Mouse (Mus musculus): ENCODE data around the gene Hoxa2.

Hoxa2 gene

DNA sequence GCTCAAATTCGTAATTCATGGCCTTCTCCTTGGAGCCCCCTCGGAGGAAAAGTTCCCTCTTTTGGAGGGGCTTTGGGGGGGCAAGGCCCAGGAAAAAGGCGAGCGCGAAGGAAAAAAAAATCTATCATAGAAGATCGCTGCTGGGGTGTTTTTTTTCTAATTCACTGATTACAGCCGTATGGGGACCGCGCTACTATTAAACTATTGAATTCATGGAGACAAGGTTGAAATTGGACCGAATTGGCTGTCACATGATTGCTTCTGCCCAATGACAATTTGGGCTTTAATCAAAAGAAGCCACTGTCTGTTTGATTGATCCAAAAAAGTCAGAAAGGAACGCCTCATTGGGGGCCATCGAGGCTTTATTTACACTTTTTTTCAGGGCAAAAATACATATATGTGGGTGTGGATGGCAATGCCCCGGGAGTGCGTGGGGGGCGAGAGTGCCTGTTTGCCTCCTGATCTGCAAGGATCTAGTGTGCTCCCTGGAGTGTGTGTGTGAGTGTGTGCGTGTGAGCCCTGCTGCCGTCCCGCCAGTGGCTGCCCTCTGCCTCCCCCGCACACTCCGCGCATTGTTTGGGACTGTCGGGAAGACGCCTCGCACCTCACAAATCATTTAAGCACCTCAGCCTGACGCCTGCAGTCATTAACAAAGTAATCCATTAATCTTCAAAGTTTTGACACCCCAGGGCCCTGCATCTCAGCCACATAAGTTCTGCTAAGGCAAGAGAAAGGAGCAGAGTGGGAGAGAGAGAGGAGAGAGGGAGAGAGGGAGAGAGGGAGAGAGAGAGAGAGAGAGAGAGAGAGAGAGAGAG is at the start of gene Hoxa2:
Hoxa2 (minus strand) TSS at position 206 of the 815 bp plus-strand sequence.
- peak in 1 of 2 experiments; percentile 17 for DNase-seq

DNA sequence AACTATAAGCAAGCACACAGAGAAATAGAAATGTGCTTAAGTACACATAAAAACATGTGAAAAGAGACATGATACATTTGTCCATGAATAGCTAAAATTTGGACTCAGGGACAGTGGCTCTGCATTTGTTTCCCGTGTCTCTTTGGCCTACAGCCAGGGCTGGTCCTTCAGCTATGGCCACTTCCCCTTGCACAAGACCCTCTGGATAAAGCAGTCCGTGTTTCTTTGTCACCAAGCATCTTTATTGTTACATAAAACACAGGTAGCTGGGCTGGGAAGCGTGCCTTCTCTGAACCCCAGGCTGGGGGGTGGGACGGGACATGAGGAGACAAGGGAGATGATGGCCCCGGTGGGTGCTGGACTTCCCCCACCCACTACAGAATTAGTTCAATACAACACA is 49.6 kb upstream of the Hoxa2 start:
- DNase-seq: peak in 1 of 2 experiments; percentile 10

DNA sequence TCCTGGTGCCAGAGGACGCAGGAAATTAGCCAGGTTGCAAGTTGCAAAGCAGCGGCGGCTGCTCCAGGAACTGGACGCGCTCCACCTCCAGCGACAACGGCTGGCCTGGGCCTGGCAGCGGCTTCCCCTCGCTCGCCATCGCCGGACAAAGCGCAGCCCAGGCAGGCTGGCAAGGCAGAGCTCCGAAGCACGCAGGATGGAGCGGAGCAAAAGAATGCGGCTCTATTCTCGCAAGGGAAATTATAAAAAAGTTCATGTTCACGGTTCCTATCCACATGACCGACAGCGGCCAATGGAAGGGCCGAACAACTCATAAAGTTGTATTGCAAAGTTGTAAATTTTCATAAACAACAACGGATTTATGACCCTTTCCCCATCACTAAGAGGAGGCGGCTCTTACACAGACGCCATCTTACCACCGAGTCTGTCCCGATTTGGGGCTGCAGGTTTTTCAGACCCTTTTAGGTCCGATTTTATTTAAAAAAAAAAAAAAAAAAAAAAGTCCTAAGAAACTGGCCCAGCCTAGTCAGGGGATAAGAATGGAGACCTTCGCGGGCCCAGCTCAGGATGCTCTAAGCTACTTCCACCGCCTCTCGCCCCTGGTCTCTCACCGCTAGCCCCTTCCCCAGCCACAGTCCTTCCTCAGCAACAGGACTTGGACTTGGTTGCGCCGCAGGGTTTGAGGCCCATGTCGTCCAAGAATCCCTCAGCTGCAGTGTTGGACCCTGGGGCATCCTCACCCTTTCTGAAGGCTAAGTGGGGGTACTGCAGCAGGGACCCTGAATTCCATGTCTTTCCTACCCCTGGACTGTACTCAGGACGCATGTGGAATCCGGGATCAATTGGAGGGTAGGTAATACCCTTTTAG is 48.7 kb upstream of the Hoxa2 start, which contains the start of the genes Hoxa3 and Gm28308:
Hoxa3 (minus strand) TSS at position 218 of the 868 bp plus-strand sequence.
Gm28308 (minus strand) TSS at position 221 of the 868 bp plus-strand sequence.
- DNase-seq: no peak

DNA sequence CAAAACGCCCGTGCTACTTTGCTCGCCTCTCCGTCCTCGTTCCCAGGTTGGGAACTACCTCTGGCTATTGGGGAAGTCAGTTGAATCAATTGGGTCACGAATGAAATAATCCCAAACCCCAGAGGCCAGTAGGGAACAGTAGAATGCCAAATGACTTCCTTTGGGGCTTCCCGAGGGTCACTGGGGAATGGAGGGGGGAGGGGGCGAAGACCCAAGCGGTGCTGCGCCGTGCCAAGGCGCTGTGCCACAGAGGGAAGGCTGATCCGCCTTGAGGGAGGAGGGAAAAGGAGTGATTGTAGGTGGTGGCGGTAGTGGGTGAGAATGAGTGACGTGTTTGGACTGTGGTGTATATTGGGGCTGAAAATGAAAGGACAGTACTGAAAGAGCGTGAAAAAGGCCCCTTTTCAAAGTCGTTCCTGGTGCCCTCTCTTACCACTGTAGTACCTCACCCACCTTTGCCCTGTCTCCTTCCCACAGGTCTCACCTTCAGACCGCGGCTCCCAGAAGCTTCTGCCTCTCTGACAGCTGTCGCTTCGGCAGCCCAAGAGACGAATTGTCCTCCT is 48.0 kb upstream of the Hoxa2 start:
- no peak for DNase-seq

DNA sequence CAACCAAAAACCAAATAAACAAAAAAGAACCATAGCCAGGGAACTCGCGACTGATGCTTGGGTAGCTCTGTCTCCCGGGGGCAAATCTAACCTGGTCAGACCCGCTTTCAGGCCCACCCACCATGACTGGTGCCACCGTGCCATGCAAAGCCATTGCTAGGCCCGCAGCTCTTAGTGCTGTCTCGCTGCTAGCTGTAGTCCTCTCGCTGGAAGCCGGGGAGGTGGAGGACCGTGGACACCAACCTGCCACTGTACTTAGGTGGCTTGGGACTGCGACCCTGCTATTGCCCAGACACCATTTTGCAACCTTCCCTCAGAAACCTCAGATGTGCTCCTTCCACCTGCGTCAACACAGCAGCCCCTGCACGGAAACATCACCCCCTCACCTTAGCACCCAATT is 47.3 kb upstream of the Hoxa2 start:
- peak; percentile 16 to 38 for DNase-seq

DNA sequence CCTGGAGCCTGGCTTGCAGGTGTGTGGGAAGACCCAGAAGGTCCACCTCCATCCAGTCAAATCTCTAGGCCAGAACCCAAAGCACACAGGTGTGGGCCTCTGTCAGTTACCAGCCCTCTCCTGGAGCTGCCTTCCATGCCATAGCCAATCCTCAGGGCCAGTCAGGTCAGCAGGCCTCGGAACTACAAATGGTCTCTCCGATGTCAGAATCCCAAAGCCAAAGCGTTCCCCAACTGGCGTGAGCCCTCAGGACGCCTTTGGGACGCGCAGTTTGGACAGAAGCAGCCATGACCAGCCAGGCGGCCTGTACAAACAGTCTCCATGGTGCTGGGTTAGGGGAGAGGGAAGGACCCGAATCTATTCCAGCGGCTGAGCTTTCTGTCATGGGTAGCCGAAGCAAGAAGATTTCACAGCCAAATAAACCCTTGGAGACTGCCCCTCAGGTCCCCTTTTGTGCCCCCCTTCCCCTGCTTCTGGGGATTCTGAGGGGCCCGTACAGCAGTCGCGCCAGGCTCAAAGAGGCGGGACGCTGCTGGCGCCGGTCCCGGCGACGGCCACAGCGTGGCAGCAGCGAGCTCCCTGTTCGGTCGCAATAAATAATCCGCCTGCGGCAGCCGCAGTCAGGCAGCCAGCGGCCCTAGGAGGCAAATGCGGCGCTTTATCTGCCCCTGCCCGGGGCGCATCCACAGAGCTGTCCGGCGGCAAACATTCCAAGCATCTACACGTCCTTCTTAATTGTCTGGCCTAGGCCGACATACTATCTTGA is 46.7 kb upstream of the Hoxa2 start:
- DNase-seq: peak; percentile 85 to 87

DNA sequence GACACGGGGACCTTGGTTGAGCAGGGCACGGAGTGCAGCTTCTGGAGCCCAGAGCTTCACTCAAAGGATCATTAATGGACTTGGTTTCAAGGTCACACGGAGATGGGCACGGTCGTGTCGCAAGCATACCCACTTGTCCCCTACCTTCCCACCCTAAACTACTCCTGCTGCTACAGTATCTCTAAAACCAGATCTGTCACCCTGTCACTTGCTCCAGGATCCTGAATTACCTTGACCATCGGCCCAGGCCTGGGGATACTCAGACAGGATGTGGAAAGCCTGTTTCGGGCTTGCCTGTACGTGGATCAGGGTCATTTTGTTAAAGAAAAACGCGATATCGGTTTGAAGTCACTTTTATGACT is 45.0 kb upstream of the Hoxa2 start:
- DNase-seq: peak in 1 of 2 experiments; percentile 20

DNA sequence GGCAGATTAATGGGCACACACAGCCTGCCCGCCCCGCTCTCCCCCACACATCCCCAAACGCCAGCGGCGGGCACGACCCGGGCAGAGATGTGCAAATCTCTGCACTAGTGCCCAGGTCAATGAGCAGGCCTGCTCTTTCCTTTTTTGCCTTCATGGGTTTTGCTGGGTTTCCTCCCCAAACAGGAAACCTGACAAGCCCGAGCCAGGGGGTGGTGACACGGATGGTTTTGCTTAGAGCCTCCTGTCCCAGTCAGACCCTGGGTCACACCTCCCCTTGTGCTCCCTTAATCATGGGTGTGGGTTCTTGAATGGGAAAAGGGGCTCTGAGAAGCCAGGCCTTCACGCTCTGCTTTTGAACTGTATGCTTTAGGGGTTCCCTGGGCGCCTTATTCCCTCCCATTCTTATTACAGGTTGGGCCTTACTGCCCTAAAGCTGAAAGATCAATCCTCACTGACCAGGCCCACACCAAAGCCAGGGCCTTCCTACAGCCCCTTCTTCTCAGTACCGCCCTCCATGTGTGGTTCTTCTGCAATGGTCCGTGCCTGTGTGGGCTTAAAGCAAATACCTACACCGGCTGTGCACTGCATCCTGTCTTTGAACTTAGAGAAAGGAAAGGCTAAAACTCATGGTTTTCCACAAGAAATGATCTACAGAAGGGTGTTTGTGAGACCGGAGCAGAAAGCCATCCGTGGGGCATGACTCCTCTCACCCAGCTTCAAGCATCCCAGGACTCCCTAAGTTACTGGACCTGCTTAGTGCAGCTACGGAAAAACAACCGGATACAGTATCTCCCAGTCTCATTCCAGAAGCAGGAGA is 44.4 kb upstream of the Hoxa2 start:
- DNase-seq: peak in 1 of 2 experiments; percentile 17

DNA sequence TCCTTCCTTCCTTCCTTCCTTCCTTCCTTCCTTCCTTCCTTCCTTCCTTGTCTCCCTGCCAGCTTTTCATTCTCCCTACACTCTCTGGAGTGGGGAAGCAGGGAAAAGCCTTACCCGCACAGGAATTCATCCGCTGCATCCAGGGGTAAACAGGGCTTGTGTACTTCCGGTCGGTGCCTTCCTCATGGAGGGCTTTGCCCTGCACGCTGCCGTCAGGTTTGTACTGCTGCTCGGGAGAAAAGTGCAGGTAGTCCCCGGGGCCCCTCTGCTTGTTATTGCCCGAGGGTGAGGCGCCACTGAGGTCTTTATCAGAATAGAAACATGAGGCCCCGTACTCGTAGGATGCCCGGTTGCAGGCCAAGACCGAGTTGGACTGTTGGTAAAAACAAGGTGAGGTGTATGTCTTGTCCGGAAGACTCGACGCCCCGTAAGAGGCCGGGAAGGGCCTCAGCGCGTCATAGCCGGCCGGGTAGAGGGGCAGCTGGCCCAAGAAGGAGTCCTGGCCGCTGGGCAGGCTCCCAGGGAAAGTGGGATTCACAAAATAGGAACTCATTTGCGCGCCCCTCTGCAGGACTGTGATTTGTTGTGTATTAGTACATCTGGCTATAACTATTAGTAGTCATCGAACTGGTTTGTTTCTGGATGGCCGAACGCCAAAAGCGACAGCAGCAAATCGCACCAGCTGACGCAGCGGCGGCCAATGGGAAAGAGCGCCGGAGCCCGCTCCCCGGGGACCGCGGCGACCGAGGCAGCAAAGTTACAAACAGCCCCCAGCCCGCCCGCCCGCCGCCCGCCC is 43.6 kb upstream of the Hoxa2 start, which contains the start of gene Hoxa6:
Hoxa6 (minus strand) TSS at position 651 of the 796 bp plus-strand sequence.
- peak; percentile 35 to 36 for DNase-seq

DNA sequence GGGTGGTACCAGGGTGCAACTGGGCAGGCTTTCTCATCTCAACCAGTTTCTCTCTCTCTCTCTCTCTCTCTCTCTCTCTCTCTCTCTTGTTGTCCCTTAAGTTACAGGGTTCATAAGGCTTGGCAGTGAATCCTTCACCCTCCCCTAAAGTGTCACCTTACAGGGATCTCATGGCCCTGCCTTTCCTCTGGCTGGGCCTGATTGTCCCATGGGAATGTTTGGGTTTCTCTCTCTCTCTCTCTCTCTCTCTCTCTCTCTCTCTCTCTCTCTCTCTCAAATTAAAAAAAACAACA is 43.0 kb upstream of the Hoxa2 start:
- DNase-seq: no peak

DNA sequence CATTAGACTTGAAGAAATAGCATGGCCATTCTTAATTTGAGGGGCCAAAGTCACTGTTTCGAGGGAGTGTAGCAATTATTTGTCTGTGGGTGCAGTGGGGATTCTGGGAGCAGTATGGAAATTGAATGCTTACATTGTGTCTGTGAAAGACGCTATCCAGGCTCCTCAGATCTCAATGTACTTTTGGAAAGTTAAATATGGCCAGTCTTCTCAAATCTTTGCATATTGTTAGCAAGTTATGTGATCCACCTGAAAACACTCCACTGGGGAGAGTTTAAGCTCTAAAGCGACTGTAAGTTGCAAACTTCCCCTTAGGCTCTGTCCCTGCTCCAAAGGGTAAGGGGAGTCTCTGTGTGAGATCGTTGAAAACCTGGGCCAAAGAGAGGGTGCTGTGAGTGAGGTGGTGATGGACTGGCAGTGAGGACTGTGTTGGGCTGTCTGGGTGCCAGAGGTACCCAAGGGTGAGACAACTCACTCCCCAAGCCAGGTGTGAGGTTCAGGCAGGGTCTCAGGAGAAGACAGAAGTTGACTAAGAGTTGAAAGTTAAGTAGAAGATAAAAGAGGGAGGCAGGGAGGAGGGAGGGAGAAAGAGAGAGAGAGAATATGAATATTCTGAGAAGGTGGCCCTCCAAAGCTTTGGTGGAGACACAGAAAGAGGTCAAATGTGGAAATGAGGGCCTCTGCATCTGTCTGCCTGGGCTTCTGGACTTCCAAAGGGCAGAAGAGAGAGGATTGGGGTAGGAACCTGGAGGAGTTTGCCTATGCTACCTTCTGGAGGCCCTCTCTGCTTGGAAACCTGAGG is 42.5 kb upstream of the Hoxa2 start:
- DNase-seq: no peak

DNA sequence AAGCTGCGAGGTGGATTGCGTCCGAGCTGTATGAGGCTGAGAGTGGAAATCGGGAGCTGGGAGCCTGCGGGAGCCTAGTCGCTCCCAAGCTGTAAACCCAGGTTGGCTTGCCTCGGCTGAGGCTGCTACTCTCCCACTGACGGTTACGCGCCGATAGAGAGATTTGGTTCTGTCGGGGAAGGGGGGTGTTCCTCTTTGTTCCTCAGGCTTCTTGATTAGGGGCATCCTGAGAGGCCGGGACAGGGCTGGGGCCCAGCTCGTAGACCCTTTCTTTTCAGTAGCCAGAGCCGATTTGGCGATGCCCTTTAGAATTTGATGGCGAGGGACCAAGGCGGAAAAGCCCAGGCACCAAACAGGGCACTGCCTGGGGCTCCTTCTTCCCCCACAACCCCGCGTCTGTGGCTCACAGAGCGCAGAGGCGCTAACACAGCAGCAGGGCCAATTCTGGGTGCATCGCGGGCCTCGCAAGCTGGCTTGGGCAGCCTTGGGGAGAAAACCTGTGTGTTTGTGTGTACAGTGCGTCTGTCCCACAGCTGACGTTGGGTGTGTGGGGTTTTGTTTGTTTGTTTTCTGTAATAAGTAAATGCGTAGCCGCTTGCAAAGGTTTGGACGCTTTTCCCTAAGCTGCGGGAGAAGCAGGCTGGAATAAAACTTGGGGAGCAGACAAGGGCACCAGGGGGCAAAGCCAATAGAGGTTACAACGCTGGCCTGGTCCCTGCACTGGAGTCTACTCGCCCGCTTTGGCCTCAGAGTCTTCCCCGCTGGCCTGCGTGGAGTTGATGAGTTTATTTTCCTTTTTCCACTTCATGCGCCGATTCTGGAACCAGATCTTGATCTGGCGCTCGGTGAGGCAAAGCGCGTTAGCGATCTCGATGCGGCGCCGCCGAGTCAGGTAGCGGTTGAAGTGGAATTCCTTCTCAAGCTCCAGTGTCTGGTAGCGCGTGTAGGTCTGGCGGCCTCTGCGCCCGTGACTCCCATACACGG is 41.3 kb upstream of the Hoxa2 start:
- peak in 1 of 2 experiments; percentile 36 for DNase-seq

DNA sequence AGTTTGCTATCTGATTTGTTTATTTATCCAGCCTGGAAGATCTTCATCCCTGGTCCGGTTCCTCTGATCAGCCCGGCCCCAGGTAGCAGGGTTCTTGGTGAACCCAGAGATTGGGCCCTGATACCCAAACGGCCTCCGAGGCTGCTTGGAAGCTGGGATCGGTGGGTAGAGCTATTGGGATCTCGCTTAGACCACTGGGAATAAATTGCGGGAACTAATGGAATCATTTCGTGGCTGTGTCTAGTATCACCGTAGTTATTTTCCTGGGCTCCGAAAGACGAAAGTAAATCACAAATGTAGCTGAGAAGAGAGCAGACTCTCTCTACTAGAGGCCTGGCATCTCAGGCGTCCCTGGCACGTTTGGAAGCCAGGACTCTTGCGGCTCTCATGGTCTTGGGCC is 40.6 kb upstream of the Hoxa2 start:
- peak in 1 of 2 experiments; percentile 36 for DNase-seq

DNA sequence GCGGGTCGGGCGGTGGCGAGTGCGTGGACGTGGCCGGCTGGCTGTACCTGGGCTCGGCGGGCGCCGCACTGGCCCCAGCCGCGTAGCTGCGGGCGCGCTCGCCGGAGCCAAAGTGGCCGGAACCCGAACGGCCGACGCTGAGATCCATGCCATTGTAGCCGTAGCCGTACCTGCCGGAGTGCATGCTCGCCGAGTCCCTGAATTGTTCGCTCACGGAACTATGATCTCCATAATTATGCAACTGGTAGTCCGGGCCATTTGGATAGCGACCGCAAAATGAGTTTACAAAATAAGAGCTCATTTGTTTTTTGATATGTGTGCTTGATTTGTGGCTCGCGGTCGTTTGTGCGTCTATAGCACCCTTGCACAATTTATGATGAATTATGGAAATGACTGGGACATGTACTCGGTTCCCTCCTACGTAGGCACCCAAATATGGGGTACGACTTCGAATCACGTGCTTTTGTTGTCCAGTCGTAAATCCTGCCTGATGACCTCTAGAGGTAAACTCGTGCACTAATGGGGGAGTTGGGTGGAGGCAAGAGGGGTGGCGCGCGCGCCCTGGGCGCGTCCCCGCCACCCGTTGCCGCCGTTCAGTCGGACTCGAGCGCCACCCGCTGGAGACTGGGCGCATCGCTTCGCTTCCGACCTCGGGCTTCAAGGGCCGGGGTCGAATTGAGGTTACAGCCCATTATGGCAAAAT is 39.6 kb upstream of the Hoxa2 start, which contains the start of gene Hoxa5:
Hoxa5 (minus strand) TSS at position 538 of the 703 bp plus-strand sequence.
- peak; percentile 67 to 71 for DNase-seq

DNA sequence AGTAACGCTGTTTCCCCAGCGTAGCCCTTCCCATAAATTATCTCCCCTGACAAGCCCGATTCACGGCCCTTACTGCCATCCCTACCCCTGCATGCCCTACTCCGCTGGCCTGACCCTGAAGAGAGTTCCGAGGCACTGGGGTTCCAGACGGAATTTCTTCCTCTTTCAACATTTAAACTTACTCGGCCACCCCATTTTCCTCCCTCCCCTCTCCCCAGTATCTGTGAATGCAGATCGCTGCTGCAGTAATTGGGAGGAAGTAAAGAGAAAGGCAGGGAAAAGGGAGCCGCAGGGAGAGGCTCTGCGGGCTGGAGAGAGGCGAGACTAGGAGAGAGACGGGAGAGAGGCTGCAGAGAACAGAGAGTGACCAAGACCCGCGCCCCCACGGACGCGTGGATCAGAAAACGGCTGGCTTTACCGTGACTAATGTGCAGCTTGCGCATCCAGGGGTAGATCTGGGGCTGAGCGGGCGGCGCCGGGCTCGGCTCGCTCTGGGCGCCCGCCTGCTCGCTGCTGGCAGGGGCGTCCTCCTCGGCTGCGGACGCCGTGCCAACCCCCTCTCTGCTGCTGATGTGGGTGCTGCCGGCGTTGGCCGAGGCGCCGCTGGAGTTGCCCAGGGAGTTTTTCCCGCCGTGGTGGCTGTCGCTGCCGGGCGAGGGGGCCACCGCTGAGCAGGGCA is 38.9 kb upstream of the Hoxa2 start:
- DNase-seq: peak; percentile 37 to 40

DNA sequence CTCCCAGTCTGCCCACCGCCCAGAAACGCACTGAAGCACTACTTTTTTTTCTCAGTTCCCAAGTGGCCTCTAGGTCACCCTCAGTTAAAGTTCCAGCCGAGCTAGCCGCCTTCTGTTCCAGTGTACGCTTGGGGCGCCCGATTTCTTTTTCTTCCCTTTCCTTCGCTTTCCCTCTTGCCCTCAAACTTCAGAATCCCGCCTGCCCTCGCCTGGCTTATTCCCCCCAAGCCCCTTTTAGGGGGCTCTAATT is 38.4 kb upstream of the Hoxa2 start:
- DNase-seq: no peak

DNA sequence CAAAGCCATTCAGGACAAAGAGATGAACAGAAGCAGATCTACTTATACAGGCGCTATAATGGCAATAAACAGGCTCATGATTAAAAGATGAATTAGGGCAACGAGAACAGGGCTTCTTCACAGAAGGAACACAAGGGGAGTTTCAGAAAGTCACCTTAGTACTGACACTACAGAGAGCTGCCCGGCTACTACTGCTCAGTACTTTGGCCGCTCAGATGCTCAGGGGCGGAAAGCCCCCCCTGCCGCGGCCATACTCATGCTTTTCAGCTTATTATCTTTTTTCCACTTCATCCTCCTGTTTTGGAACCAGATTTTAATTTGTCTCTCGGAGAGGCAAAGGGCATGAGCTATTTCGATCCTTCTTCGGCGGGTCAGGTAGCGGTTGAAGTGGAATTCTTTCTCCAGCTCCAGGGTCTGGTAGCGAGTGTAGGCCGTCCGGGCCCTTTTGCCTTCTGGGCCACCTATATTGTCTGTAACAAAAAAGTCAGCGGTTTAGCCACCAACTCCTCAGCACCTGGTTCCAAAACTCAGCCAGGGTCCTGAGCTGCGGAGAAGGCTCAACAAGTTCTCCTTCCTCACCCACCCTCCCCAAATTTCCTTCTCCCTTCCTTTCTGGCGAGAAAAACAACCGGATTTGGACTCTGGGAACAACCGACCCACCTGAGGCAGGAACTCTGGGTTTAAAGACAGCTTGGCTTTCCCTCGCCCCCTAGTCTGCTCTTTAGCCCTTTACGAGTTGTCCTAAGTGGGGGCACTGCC is 37.9 kb upstream of the Hoxa2 start:
- peak in 1 of 2 experiments; percentile 23 for DNase-seq

Data from cerebellum, postnatal 10 days (tissue).